Mouse (Mus musculus) cerebellum, postnatal 4 days (tissue): Measurements from ENCODE around the gene Ccdc80.

Experiments used
- DNase-seq, 2 experiments: peaks; one replicate each; pipeline ENCODE4 v3.0.0; 2022; ENCODE audit warnings: low spot score in 2 of 2, mixed read lengths in 1 of 2

Ccdc80 gene

GRCm38 (mm10) chr16:45117200-45117599 is 24.0 kb downstream of the Ccdc80 start:
- no peak for DNase-seq

DNA sequence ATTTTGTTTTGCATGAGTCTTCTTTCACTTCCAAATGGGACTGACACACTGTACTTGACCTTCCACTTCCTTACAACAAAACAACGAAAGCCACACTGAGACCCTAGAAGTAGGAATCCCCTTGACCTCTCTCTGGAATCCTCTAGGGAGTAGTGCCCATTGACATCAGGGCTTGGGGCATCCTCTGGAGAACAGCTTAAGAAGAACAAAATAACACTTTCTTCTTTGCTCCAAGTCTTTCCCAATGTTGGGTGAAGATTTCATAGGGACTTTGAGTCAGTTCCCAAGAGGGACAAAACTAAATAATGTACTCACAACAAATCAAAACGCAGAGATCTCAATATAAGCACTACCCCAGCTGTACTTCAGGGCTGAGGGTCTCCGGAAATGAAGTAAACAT is 25.6 kb downstream of the Ccdc80 start:
- DNase-seq = no peak

DNA sequence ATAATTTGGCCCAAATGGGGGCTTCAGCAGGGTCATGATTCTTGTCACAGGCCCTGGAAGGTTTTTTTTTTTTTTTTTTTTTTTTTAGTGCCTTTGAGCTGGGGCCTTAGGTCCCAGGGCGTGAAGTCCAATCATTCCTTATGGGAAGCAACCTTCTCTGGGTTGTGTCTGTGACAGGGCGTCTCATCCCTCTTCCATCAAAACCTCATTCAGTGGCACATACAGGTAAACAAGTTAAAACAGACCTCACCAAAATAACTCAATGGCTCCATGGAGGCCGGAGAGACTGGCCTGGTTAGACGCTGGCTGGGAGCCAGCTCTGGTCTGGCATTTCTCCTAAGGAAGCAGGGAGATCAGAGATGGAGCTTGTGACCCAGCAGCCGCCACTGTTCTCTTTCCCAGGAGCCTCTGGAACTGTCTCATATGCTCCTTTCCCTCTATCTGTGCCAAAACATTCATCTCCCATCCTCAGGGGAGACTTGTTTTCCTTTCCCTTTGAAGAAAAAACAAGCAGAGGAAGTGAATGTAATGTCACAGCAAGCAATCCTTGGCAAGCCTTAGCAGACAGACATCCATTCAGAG is 27.7 kb downstream of the Ccdc80 start:
- DNase-seq = peak in 1 of 2 experiments; percentile 58

DNA sequence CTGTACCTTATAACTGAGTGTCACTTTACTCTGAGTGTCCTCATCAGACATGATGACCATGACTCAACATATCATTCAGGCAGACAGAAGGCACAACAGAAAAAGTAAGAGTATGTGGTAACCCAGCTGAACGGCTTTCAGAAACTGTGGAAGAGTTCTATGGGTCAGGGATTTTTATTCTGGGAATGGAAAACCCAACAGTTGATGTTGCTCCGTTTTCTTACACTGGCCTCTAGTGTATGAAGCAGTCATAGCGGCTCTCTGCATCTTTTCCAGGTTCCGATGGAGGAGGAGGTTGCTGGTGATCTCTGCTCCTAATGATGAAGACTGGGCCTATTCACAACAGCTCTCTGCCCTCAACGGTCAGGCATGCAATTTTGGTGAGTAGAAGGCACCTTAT is 29.4 kb downstream of the Ccdc80 start:
- peak in 1 of 2 experiments; percentile 4 for DNase-seq

GRCm38 (mm10) chr16:45124230-45125203 is 31.3 kb downstream of the Ccdc80 start:
- no peak for DNase-seq

- no peak for DNase-seq
Measured at GRCm38 (mm10) chr16:45127936-45128710, 34.9 kb downstream of the Ccdc80 start.

DNA sequence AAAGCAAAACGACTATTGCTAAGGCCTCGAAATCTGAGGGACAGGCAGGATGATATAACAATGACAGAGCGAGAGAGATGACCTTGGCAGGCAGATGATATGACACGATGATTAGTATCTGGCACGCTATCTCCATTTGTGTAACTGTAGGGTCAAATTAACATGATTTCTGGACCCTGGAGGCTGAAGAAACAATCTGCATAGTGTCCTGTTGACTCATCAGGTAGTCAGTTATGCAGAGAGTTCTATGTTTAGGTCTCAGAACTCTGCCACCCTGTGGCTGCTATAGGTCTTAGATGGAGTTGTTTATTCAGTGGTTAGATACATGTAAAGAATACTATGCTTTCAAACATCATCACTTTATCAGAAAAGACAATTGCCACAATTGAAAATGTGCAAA is 48.5 kb downstream of the Ccdc80 start:
- DNase-seq = no peak

DNA sequence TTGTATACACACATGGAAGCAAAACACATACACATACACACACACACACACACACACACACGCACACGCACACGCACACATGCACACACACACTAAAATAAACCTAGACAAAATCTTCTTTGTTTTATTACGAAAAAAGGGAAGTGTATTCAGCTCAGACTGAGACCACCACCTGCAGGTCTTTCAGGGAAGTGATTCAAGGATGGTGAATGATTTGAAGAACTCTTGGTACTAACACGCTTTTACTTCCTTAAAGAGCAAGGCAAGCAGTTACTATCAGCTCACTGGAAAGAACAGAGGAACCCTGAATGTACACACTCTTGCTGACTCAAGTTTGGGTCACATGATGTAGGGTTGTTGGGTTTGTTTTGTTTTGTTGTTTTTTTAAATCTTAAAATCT is 49.4 kb downstream of the Ccdc80 start:
- no peak for DNase-seq

GRCm38 (mm10) chr16:45145119-45145518 is 51.9 kb downstream of the Ccdc80 start:
- no peak for DNase-seq

GRCm38 (mm10) chr16:45148488-45149082 is 55.4 kb downstream of the Ccdc80 start:
- DNase-seq = no peak

DNA sequence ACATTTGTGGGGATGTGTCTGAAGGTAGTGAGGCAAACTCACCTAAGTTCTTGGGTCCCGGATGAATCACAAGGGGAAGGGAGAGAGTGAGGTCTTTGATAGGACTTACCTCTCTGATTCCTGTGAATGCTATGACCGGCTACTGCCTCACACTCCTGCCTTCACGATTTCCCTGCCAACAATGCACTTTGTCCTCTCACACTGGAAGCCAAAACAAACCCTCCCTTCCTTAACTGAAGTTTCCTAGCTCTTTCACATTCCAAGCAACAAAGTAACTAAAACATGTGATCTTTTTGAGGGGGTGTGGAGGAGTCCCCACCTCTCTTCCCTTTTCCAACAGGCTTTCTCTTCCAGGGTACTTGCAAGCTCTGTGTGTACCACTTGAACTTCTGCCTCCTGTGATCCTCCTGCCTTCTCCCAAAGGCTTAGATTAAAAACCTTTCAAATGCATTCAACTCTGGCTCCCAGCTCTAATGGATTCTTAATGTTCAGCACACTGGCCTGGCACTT is 61.6 kb downstream of the Ccdc80 start:
- DNase-seq = no peak

GRCm38 (mm10) chr16:45158136-45158521 is 64.9 kb downstream of the Ccdc80 start:
- DNase-seq = peak; percentile 38 to 64

DNA sequence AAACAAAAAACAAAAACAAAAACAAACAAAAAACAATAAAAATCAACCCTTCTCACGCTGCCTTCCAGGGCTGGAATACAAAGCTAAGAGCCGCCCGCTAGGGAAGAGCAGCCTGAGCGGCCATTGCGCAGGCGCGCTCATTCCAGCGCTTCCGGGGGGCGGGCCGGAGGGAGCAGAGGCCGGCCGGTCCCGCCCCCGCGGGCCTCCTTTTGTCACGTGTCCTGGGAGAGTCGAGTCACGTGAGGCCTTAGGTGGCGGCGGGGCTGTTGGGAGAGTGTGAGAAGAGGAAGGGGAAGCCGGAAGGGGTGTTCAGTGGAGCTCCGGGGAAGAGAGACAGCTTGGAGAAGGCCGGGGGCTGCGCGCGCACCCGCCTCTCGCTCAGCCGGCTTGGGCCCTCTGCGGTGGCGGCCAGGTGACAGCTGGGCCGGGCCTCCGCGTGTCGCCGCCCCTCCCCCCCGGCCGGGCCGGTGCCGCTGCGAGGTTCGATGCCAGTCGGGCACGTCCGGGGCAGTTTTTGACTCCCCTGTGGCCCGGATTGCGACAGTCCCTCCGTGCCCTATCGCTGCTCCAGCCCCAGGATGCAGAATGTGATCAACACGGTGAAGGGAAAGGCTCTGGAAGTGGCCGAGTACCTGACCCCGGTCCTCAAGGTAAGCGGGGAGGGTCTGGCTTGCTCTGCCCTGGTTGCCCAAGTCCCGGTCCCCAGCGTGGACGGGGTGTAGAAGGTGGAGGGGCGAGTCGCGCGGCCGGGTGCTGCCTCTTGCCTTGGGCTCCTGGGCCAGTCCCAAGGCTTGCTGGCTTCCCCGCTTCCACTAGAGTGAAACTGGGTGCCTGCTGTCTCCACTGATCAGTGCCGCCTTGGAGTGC is 65.6 kb downstream of the Ccdc80 start, which contains the start of the genes Slc35a5 and Atg3:
Gene Slc35a5 (minus strand): TSS at position 185 of the 867 bp plus-strand sequence.
Gene Atg3 (plus strand): TSS at position 264 of the 867 bp plus-strand sequence.
- DNase-seq = peak; percentile 88 to 93

DNA sequence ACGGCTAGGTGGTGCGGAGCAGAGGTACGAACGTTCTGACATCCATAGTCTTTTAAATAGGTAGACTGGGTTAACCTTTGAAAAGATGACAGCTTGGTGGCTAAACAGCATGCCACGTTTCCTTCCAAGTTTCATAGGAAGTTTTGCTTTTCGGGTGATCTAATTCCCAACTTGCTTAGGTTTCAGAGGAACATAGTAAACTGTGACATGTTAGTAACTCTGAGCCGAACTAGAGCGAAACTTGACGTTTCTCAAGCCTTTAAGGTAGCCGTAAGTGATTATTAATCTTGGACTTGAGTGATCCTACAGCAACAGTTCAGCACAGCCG is 66.2 kb downstream of the Ccdc80 start:
- no peak for DNase-seq
